Mouse (Mus musculus): Measurements from ENCODE around the gene Uroc1. TPM values are rescaled to one million over a fixed set of nuclear protein-coding genes. Genes with fewer than 3 reads are reported as not detected.

Uroc1 gene
- polyA plus RNA-seq, 1 experiment, result 0.09 TPM

DNA sequence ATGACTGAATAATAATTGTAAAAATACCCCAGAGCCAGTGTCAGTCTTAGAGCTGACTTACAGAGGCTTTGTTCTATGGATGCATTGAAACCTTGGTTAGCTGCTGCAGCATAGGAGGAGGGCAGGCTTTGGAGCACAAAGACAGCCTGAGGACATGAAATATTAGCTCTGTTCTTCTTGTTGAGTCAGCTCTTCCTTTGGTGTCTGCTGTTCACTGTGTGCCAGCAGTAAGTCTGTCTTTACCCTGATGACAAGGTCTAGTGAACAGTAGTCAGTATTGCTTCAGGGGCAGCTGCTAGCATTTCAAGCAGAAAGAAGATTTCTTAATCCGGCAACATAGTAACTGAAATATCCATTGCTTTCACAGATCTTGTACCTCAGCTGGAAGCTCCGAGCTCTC lies 48.4 kb downstream of the Uroc1 start:
- peaks cover 65% of the 10 kb centered on the region for H3K36me3 ChIP-seq (ENCODE audit: control insufficient read depth, insufficient read depth, low read length)
- no peak for DNase-seq
- H3K27ac ChIP-seq (ENCODE audit: control insufficient read depth, insufficient read depth, low read length), result no peak overlapping the region
- H3K4me1 ChIP-seq (replicated peaks; ENCODE audit: control insufficient read depth, insufficient read depth, low read length), result no peaks in the 10 kb centered on the region
- 95% methylated on average over 2 of the region's 2 CpGs for WGBS
- TF ChIP-seq POLR2A (IDR thresholded peaks at IDR 0.05; ENCODE audit: control insufficient read depth, extremely low read depth, insufficient read depth, low read length, poor library complexity) (no peak), CTCF (IDR thresholded peaks at IDR 0.05; ENCODE audit: borderline replicate concordance, control insufficient read depth, extremely low read depth, insufficient read depth, low read length, poor library complexity) (no peak)
- H3K4me3 ChIP-seq (ENCODE audit: control insufficient read depth, insufficient read depth, low read length), result no peak overlapping the region
- no peaks in the 10 kb centered on the region for H3K27me3 ChIP-seq (ENCODE audit: control insufficient read depth, insufficient read depth, low read length)

- Histone ChIP-seq H3K36me3 (ENCODE audit: control insufficient read depth, insufficient read depth, low read length) (peaks cover 18% of the 10 kb centered on the region), H3K4me3 (ENCODE audit: control insufficient read depth, insufficient read depth, low read length) (no peak overlapping the region), H3K27me3 (ENCODE audit: control insufficient read depth, insufficient read depth, low read length) (no peaks in the 10 kb centered on the region), H3K4me1 (replicated peaks; ENCODE audit: control insufficient read depth, insufficient read depth, low read length) (no peaks in the 10 kb centered on the region), H3K27ac (ENCODE audit: control insufficient read depth, insufficient read depth, low read length) (no peak overlapping the region)
- 84% methylated on average over 4 of the region's 4 CpGs for WGBS
- TF ChIP-seq CTCF (IDR thresholded peaks at IDR 0.05; ENCODE audit: borderline replicate concordance, control insufficient read depth, extremely low read depth, insufficient read depth, low read length, poor library complexity) (no peak), POLR2A (IDR thresholded peaks at IDR 0.05; ENCODE audit: control insufficient read depth, extremely low read depth, insufficient read depth, low read length, poor library complexity) (no peak)
- DNase-seq, result no peak
Measured at GRCm38 (mm10) chr6:90390629-90391028, 57.5 kb downstream of the Uroc1 start.

DNA sequence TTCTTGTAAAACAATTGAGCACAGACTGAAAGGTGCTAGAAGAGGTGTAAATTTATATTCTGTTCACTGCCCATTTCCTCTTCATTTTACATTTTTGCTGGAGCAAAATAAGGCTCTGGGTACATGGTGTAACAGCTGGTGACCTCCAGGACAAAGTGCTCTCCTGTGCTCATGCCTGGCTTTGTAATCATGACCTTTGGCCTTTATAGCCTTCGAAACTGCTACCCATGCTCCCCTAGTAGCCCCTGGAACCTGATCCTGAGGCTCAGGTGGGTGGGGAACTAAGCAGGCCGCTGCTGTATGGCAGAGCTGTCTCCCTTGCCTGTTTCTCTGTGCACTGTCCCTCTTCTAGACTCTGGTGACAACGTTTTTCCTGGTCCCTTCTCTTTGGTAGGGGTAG lies 60.9 kb downstream of the Uroc1 start:
- WGBS, result 90% methylated on average over 3 of the region's 3 CpGs
- no peak overlapping the region for H3K4me3 ChIP-seq (ENCODE audit: control insufficient read depth, insufficient read depth, low read length)
- H3K27ac ChIP-seq (ENCODE audit: control insufficient read depth, insufficient read depth, low read length), result no peak overlapping the region
- DNase-seq, result no peak
- H3K27me3 ChIP-seq (ENCODE audit: control insufficient read depth, insufficient read depth, low read length), result no peaks in the 10 kb centered on the region
- peaks cover 5% of the 10 kb centered on the region; the same call in 1 of the 2 replicates for H3K36me3 ChIP-seq (ENCODE audit: control insufficient read depth, insufficient read depth, low read length)
- no peak for TF ChIP-seq CTCF (IDR thresholded peaks at IDR 0.05; ENCODE audit: borderline replicate concordance, control insufficient read depth, extremely low read depth, insufficient read depth, low read length, poor library complexity)
- TF ChIP-seq POLR2A (IDR thresholded peaks at IDR 0.05; ENCODE audit: control insufficient read depth, extremely low read depth, insufficient read depth, low read length, poor library complexity), result no peak
- no peaks in the 10 kb centered on the region for H3K4me1 ChIP-seq (replicated peaks; ENCODE audit: control insufficient read depth, insufficient read depth, low read length)

- Histone ChIP-seq H3K27me3 (ENCODE audit: control insufficient read depth, insufficient read depth, low read length) (no peaks in the 10 kb centered on the region), H3K36me3 (ENCODE audit: control insufficient read depth, insufficient read depth, low read length) (no peaks in the 10 kb centered on the region), H3K4me1 (replicated peaks; ENCODE audit: control insufficient read depth, insufficient read depth, low read length) (no peaks in the 10 kb centered on the region), H3K4me3 (ENCODE audit: control insufficient read depth, insufficient read depth, low read length) (no peak overlapping the region), H3K27ac (ENCODE audit: control insufficient read depth, insufficient read depth, low read length) (no peak overlapping the region)
- 90% methylated on average over 2 of the region's 2 CpGs for WGBS
- TF ChIP-seq CTCF (IDR thresholded peaks at IDR 0.05; ENCODE audit: borderline replicate concordance, control insufficient read depth, extremely low read depth, insufficient read depth, low read length, poor library complexity) (no peak), POLR2A (IDR thresholded peaks at IDR 0.05; ENCODE audit: control insufficient read depth, extremely low read depth, insufficient read depth, low read length, poor library complexity) (no peak)
- DNase-seq, result no peak
Measured at GRCm38 (mm10) chr6:90395751-90396150, 62.7 kb downstream of the Uroc1 start.

- Histone ChIP-seq H3K4me3 (ENCODE audit: control insufficient read depth, insufficient read depth, low read length) (no peak overlapping the region), H3K36me3 (ENCODE audit: control insufficient read depth, insufficient read depth, low read length) (peaks cover 10% of the 10 kb centered on the region), H3K27me3 (ENCODE audit: control insufficient read depth, insufficient read depth, low read length) (no peaks in the 10 kb centered on the region), H3K4me1 (replicated peaks; ENCODE audit: control insufficient read depth, insufficient read depth, low read length) (no peaks in the 10 kb centered on the region), H3K27ac (ENCODE audit: control insufficient read depth, insufficient read depth, low read length) (no peak overlapping the region)
- no peak for DNase-seq
- TF ChIP-seq POLR2A (IDR thresholded peaks at IDR 0.05; ENCODE audit: control insufficient read depth, extremely low read depth, insufficient read depth, low read length, poor library complexity), result no peak
- TF ChIP-seq CTCF (IDR thresholded peaks at IDR 0.05; ENCODE audit: borderline replicate concordance, control insufficient read depth, extremely low read depth, insufficient read depth, low read length, poor library complexity), result no peak
- WGBS, result over 99% methylated on average over 3 of the region's 3 CpGs
Measured at GRCm38 (mm10) chr6:90397291-90397690, 64.2 kb downstream of the Uroc1 start.

DNA sequence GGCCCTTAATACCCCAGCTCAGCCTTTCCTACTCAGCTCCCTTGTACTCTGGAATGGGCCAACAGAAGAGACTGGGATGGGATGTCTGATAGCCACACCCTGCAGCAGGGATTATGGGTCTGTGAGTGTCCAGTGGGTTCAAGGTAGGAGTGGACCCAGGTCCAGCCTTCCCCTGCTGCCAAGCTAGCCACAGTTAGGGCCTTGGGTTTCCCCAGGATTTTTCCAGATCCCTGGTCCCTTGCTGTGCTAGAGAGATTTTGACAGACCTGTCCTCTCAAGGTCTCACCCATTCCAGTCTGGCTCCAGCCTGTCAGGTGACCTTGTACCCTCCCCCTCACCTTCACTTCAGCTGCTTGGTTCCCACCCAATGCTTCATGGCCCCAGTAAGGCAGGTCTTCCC lies 75.5 kb downstream of the Uroc1 start:
- TF ChIP-seq CTCF (IDR thresholded peaks at IDR 0.05; ENCODE audit: borderline replicate concordance, control insufficient read depth, extremely low read depth, insufficient read depth, low read length, poor library complexity) (no peak), POLR2A (IDR thresholded peaks at IDR 0.05; ENCODE audit: control insufficient read depth, extremely low read depth, insufficient read depth, low read length, poor library complexity) (no peak)
- no peaks in the 10 kb centered on the region for H3K4me1 ChIP-seq (replicated peaks; ENCODE audit: control insufficient read depth, insufficient read depth, low read length)
- DNase-seq, result no peak
- no peak overlapping the region for H3K4me3 ChIP-seq (ENCODE audit: control insufficient read depth, insufficient read depth, low read length)
- no peaks in the 10 kb centered on the region for H3K27me3 ChIP-seq (ENCODE audit: control insufficient read depth, insufficient read depth, low read length)
- H3K36me3 ChIP-seq (ENCODE audit: control insufficient read depth, insufficient read depth, low read length), result no peaks in the 10 kb centered on the region
- no peak overlapping the region for H3K27ac ChIP-seq (ENCODE audit: control insufficient read depth, insufficient read depth, low read length)

GRCm38 (mm10) chr6:90410972-90411371 lies 77.9 kb downstream of the Uroc1 start:
- Histone ChIP-seq H3K27me3 (ENCODE audit: control insufficient read depth, insufficient read depth, low read length) (no peaks in the 10 kb centered on the region), H3K4me1 (replicated peaks; ENCODE audit: control insufficient read depth, insufficient read depth, low read length) (no peaks in the 10 kb centered on the region), H3K36me3 (ENCODE audit: control insufficient read depth, insufficient read depth, low read length) (no peaks in the 10 kb centered on the region), H3K4me3 (ENCODE audit: control insufficient read depth, insufficient read depth, low read length) (no peak overlapping the region), H3K27ac (ENCODE audit: control insufficient read depth, insufficient read depth, low read length) (no peak overlapping the region)
- 97% methylated on average over 1 of the region's 1 CpGs for WGBS
- TF ChIP-seq POLR2A (IDR thresholded peaks at IDR 0.05; ENCODE audit: control insufficient read depth, extremely low read depth, insufficient read depth, low read length, poor library complexity) (no peak), CTCF (IDR thresholded peaks at IDR 0.05; ENCODE audit: borderline replicate concordance, control insufficient read depth, extremely low read depth, insufficient read depth, low read length, poor library complexity) (no peak)
- no peak for DNase-seq
